Mouse (Mus musculus) megakaryocyte, embryonic 14.5 days (primary cell): ENCODE measurements around the gene Mapk1ip1. TPM values are rescaled to one million over a fixed set of nuclear protein-coding genes. Genes with fewer than 3 reads are reported as not detected.
A peak's percentile ranks its signal among the peaks of the same experiment; 100 is the strongest.

Experiments
- H3K27me3 ChIP-seq: replicated peaks from 2 replicates; pipeline ENCODE3; 2012; ENCODE audit warnings: inconsistent platforms
- H3K36me3 ChIP-seq: replicated peaks from 2 replicates; pipeline ENCODE3; 2012; ENCODE audit warnings: low read length, inconsistent platforms, mixed read lengths
- H3K4me1 ChIP-seq: 2 replicates; pipeline ENCODE4 v1.6.1; 2012; ENCODE audit warnings: inconsistent platforms
- H3K4me3 ChIP-seq: replicated peaks from 2 replicates; pipeline ENCODE3; 2012; ENCODE audit warnings: moderate library complexity, mild to moderate bottlenecking, inconsistent platforms
- H3K9me3 ChIP-seq: 2 replicates; pipeline ENCODE4 v1.6.1; 2012; ENCODE audit warnings: inconsistent platforms
- FLI1 ChIP-seq: IDR thresholded peaks from 2 replicates; pipeline ENCODE4 v1.6.1; 2012; ENCODE audit warnings: low read length, inconsistent platforms, mixed read lengths
- GATA1 ChIP-seq: IDR thresholded peaks from 3 replicates; pipeline ENCODE4 v1.6.1; 2012; ENCODE audit warnings: mixed read lengths, low read length, inconsistent platforms, borderline replicate concordance
- polyA plus RNA-seq: library from polyadenylated mRNA; stranded (reverse); fragments of >175 nt; gene quantifications from 2 replicates; pipeline ENCODE4 v1.2.3, GENCODE M21; 2012; ENCODE audit warnings: low replicate concordance; ENCODE audit not compliant: insufficient read depth

The Mapk1ip1 gene
- polyA plus RNA-seq, 1 experiment, result 7.6 TPM

DNA sequence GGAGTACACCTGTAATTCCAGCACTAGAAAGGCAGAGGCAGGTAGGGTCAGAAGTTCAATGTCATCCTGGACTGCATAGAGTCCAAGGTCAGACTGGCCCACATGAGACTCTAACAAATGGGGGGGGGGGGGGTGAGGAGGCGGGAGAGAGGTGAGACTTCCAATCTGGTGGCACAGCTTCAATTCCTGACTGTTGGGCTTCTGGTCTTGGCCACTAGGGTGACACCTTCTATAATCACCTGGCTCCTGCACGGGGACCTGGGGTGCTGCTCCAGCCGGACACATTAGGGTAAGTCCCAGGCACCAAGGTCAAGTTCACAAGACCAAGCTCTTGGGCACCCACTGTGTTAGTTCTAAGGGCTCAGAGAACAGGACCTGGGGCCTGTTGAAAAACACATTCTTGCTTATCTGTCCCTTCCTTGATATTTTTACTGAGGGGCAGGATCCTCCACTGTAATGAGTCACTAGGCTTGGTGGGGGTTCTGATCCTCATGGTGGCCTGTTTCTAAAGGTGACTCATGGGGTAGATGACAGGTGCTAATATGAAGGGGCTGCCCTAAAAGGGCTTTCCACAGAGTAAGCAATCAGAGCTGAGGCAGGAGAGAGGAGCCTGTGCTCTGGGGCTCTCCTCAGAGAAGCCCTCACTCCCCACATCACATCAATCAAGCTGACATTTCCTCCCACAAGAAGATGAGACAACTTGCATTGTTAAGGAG, 4.5 kb downstream of the Mapk1ip1 start:
- H3K9me3 ChIP-seq, result no peaks in the 10 kb centered on the region
- H3K36me3 ChIP-seq, result peaks cover 26% of the 10 kb centered on the region
- H3K27me3 ChIP-seq, result no peaks in the 10 kb centered on the region
- TF ChIP-seq GATA1 (no peak), FLI1 (no peak)
- H3K4me1 ChIP-seq, result peaks cover 40% of the 10 kb centered on the region
- no peak overlapping the region for H3K4me3 ChIP-seq

GRCm38 (mm10) chr7:138840594-138841021, 5.5 kb downstream of the Mapk1ip1 start:
- Histone ChIP-seq H3K4me3 (no peak overlapping the region), H3K27me3 (no peaks in the 10 kb centered on the region), H3K9me3 (no peaks in the 10 kb centered on the region), H3K36me3 (peaks cover 36% of the 10 kb centered on the region), H3K4me1 (peaks cover 40% of the 10 kb centered on the region)
- TF ChIP-seq GATA1 (no peak), FLI1 (no peak)

DNA sequence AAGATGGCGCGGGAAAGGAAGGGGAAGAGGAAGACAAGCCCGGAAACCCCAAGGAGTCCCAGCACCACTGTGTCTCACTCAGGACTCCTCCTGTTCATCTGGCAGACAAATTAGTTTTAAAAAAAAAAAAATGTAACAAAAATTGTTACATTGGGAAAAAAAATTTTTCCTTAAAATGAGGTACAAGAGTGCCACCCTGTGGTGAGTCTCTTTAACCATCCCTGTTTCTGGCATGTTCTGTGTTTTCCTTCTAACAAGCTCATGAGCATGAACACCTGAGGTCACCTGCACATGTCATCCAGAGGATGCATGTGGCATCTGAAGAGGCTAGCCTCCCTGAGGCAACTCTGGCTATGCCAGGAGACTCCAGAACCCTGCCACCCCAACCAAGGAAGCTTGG, 11.0 kb downstream of the Mapk1ip1 start:
- no peaks in the 10 kb centered on the region for H3K4me1 ChIP-seq
- peaks cover 19% of the 10 kb centered on the region for H3K36me3 ChIP-seq
- H3K9me3 ChIP-seq, result no peaks in the 10 kb centered on the region
- TF ChIP-seq FLI1, result no peak
- no peak for TF ChIP-seq GATA1
- H3K27me3 ChIP-seq, result peaks cover 8% of the 10 kb centered on the region
- H3K4me3 ChIP-seq, result no peak overlapping the region

DNA sequence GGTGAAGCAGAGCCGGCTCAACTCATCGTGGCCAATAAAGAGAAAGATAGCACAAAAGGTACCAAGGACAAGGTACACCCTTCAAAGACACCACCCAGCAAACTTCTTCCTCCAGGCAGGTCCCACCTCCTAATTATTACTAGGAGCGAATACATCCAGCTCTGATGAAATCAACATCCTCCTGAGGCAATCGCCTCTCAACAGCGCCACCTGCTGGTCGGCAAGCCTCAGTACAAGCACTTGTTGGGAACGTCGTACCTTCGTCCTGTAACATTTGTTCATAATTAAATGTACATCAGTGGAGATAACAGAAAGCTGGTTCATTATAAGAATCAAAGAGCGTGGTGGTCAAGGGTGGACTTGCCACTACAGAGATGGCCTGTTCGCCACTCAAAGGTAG, 18.3 kb downstream of the Mapk1ip1 start:
- peaks cover 5% of the 10 kb centered on the region; the same call in 1 of the 2 replicates for H3K4me1 ChIP-seq
- H3K36me3 ChIP-seq, result no peaks in the 10 kb centered on the region
- H3K9me3 ChIP-seq, result 0 out of 2 replicates have a peak, but pooled peaks cover 3% of the 10 kb centered on the region
- H3K4me3 ChIP-seq, result no peak overlapping the region
- peaks cover 17% of the 10 kb centered on the region for H3K27me3 ChIP-seq
- TF ChIP-seq GATA1 (no peak), FLI1 (no peak)

DNA sequence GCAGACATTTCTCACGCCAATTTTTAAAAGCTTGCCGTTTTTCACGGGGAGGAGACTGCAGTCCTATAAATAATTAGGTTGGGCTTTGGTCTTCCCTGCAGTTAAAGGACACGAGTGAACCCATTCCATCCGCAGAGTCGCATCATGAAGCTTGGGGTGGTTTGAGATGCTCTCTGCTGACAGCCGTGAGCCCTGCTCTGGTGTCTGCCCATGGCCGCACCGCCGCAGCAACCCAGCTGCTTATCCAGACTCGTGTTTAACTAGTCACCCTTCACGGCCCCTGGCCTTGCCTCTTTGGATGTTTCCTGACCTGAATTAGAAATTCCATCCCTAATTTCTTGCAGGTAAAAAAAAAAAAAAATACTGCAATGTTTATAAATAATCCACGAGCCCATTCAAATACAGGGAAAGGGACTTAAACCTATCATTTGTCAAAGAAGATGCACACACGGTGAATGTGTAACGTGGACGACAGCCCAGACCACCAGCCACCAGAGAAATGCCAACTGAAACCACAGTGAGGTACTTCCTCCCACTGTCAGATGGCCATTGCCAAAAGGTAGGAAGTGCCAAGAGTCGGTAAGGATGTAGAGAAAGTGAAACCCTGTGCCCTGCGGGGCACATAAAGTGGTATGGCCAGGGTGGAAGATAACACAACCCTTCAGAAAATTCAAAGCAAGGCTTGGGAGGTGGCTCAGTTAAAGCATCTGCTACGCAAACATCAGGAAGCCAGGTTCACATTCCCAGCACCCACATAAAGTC, 20.9 kb downstream of the Mapk1ip1 start:
- Histone ChIP-seq H3K4me3 (no peak overlapping the region), H3K36me3 (no peaks in the 10 kb centered on the region), H3K4me1 (peaks cover 5% of the 10 kb centered on the region; the same call in 1 of the 2 replicates), H3K27me3 (peaks cover 16% of the 10 kb centered on the region), H3K9me3 (0 out of 2 replicates have a peak, but pooled peaks cover 8% of the 10 kb centered on the region)
- TF ChIP-seq FLI1 (no peak), GATA1 (no peak)

- TF ChIP-seq GATA1, result no peak
- TF ChIP-seq FLI1, result no peak
- H3K4me1 ChIP-seq, result peaks cover 5% of the 10 kb centered on the region; the same call in 1 of the 2 replicates
- peaks cover 16% of the 10 kb centered on the region for H3K27me3 ChIP-seq
- peaks cover 12% of the 10 kb centered on the region for H3K9me3 ChIP-seq
- H3K4me3 ChIP-seq, result peak overlapping the region; percentile 4
- no peaks in the 10 kb centered on the region for H3K36me3 ChIP-seq
Measured at GRCm38 (mm10) chr7:138824423-138824822, 21.6 kb downstream of the Mapk1ip1 start.

DNA sequence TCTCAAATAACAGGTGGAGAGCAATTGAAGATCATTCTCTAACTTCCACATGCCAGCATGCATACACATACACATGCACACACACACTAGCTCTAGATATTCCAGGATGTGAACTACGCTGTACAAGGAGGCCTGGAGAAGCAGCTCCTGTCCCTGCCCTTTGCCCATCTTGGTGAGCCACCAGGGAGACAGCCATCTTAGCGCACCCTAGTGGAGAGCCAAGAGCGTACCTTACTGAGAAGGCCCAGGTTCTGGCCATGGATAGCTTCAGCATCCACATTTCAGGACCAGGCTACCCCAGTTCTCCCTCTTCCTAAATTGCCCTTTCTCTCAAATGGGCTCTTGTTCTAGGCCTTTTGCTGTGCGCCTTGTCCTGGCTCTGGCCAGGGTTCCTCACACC, 27.8 kb downstream of the Mapk1ip1 start:
- no peaks in the 10 kb centered on the region for H3K36me3 ChIP-seq
- peaks cover 14% of the 10 kb centered on the region for H3K9me3 ChIP-seq
- H3K4me3 ChIP-seq, result no peak overlapping the region
- H3K4me1 ChIP-seq, result no peaks in the 10 kb centered on the region
- TF ChIP-seq FLI1 (no peak), GATA1 (no peak)
- peaks cover 27% of the 10 kb centered on the region for H3K27me3 ChIP-seq

GRCm38 (mm10) chr7:138813213-138813875, 32.7 kb downstream of the Mapk1ip1 start:
- TF ChIP-seq GATA1 (no peak), FLI1 (no peak)
- H3K36me3 ChIP-seq, result no peaks in the 10 kb centered on the region

GRCm38 (mm10) chr7:138807146-138807545, 38.9 kb downstream of the Mapk1ip1 start:
- Histone ChIP-seq H3K36me3 (no peaks in the 10 kb centered on the region), H3K4me1 (no peaks in the 10 kb centered on the region), H3K9me3 (peaks cover 34% of the 10 kb centered on the region), H3K27me3 (peaks cover 11% of the 10 kb centered on the region), H3K4me3 (no peak overlapping the region)
- TF ChIP-seq GATA1 (no peak), FLI1 (no peak)

More at GRCm38 (mm10) chr7:138813213-138813875, 32.7 kb downstream of the Mapk1ip1 start:
- H3K4me3 ChIP-seq, result no peak overlapping the region
- no peaks in the 10 kb centered on the region for H3K9me3 ChIP-seq
- H3K4me1 ChIP-seq, result no peaks in the 10 kb centered on the region
- peaks cover 26% of the 10 kb centered on the region for H3K27me3 ChIP-seq
